20 mouse cellular contexts compared by ENCODE assay signal in genomic region chr9:88049270-88049669, GRCm38 (mm10).
DNase-seq lines count a peak whose midpoint lies in the region; ATAC-seq lines count a peak whose summit lies in the region.
"Had no signal": no experiment of that assay in that cellular context is flagged by ENCODE, and none has a peak within 500 bp of the region (broad histone marks: within the 10 kb centered on the region; RNA-seq: fewer than 3 reads in every experiment).

No protein-coding gene starts in this region.

- no peak for DNase-seq in midbrain, embryonic 10.5 days (ENCODE audit: low spot score)
- DNase-seq in frontal cortex, postnatal 14 days (ENCODE audit: low spot score in 2 of 2) = no peak
- DNase-seq in left cerebral cortex, postnatal 14 days (ENCODE audit: low spot score in 2 of 2) = no peak
- no peak for DNase-seq in cerebellum, adult 9-11 months
- DNase-seq: B cell, adult 2 months; cerebellum, adult 11 months; cerebellum, postnatal 36 days; gastrocnemius, adult 2 months; heart, adult 2 months; heart, postnatal 10 days; kidney, adult 8-10 months; kidney, postnatal 36 days; left cerebral cortex, postnatal 4 days; liver, postnatal 0 days; spleen, adult 18-20 months had no signal

- WGBS in midbrain, embryonic 15.5 days = 59% methylated on average over 13 of the region's 13 CpGs
- WGBS in midbrain, embryonic 10.5 days = 73% methylated on average over 13 of the region's 13 CpGs
- WGBS in forebrain, embryonic 13.5 days = 16% methylated on average over 13 of the region's 13 CpGs
- WGBS in limb, embryonic 12.5 days = 14% methylated on average over 13 of the region's 13 CpGs

- H3K9me3 ChIP-seq in midbrain, embryonic 15.5 days = no peaks in the 10 kb centered on the region
- H3K9me3 ChIP-seq in midbrain, embryonic 10.5 days (replicated peaks) = no peaks in the 10 kb centered on the region
- H3K9me3 ChIP-seq in forebrain, embryonic 13.5 days (replicated peaks) = no peaks in the 10 kb centered on the region
- H3K9me3 ChIP-seq in limb, embryonic 12.5 days = no peaks in the 10 kb centered on the region
- H3K9me3 ChIP-seq: hindbrain, embryonic 15.5 days; stomach, embryonic 15.5 days had no signal

- H3K4me3 ChIP-seq in midbrain, embryonic 15.5 days = no peak overlapping the region
- H3K4me3 ChIP-seq in midbrain, embryonic 10.5 days = no peak overlapping the region
- no peak overlapping the region for H3K4me3 ChIP-seq in forebrain, embryonic 13.5 days
- 0 out of 2 replicates have a peak overlapping the region, but pooled peaks have one; percentile 9 for H3K4me3 ChIP-seq in limb, embryonic 12.5 days (replicated peaks)
- H3K4me3 ChIP-seq: gastrocnemius, adult 2 months; heart, adult 2 months; hindbrain, embryonic 15.5 days; stomach, embryonic 15.5 days had no signal

- intact Hi-C loops in left cerebral cortex, postnatal 14 days (cut with DNase I) = no loop called here

- no peak overlapping the region for H3K9ac ChIP-seq in midbrain, embryonic 15.5 days
- no peak overlapping the region for H3K9ac ChIP-seq in forebrain, embryonic 13.5 days
- no peak overlapping the region for H3K9ac ChIP-seq in limb, embryonic 12.5 days (replicated peaks)
- H3K9ac ChIP-seq: hindbrain, embryonic 15.5 days; liver, postnatal 0 days; stomach, embryonic 15.5 days had no signal

- H3K36me3 ChIP-seq in midbrain, embryonic 15.5 days (replicated peaks) = no peaks in the 10 kb centered on the region
- H3K36me3 ChIP-seq in midbrain, embryonic 10.5 days = no peaks in the 10 kb centered on the region
- no peaks in the 10 kb centered on the region for H3K36me3 ChIP-seq in forebrain, embryonic 13.5 days (ENCODE audit: poor library complexity, severe bottlenecking)
- no peaks in the 10 kb centered on the region for H3K36me3 ChIP-seq in limb, embryonic 12.5 days
- H3K36me3 ChIP-seq: hindbrain, embryonic 15.5 days; stomach, embryonic 15.5 days had no signal

- no peaks in the 10 kb centered on the region for H3K4me1 ChIP-seq in midbrain, embryonic 15.5 days
- H3K4me1 ChIP-seq in midbrain, embryonic 10.5 days = no peaks in the 10 kb centered on the region
- peaks cover 12% of the 10 kb centered on the region for H3K4me1 ChIP-seq in forebrain, embryonic 13.5 days
- H3K4me1 ChIP-seq in limb, embryonic 12.5 days (replicated peaks) = peaks cover 21% of the 10 kb centered on the region
- H3K4me1 ChIP-seq: hindbrain, embryonic 15.5 days; stomach, embryonic 15.5 days had no signal

- H3K4me2 ChIP-seq in midbrain, embryonic 15.5 days = no peak overlapping the region
- H3K4me2 ChIP-seq in forebrain, embryonic 13.5 days = peak overlapping the region; percentile 45
- peak overlapping the region; percentile 43 for H3K4me2 ChIP-seq in limb, embryonic 12.5 days
- H3K4me2 ChIP-seq: hindbrain, embryonic 15.5 days; stomach, embryonic 15.5 days had no signal

- H3K27me3 ChIP-seq in midbrain, embryonic 15.5 days (replicated peaks) = no peaks in the 10 kb centered on the region
- H3K27me3 ChIP-seq in midbrain, embryonic 10.5 days (ENCODE audit: low read depth, poor library complexity, severe bottlenecking) = no peaks in the 10 kb centered on the region
- H3K27me3 ChIP-seq in forebrain, embryonic 13.5 days = peaks cover 8% of the 10 kb centered on the region; the same call in 1 of the 2 replicates
- H3K27me3 ChIP-seq in limb, embryonic 12.5 days = no peaks in the 10 kb centered on the region
- H3K27me3 ChIP-seq: hindbrain, embryonic 15.5 days; stomach, embryonic 15.5 days had no signal

- ATAC-seq in midbrain, embryonic 15.5 days (replicated peaks) = peak; percentile 74; the same call in 1 of the 2 replicates
- ATAC-seq in forebrain, embryonic 13.5 days = peak; percentile 93
- no peak; the same call in 1 of the 2 replicates for ATAC-seq in limb, embryonic 12.5 days (ENCODE audit: insufficient number of reproducible peaks, insufficient read depth, low FRiP score, low TSS enrichment, low read depth)
- ATAC-seq: liver, postnatal 0 days had no signal

- H3K27ac ChIP-seq in midbrain, embryonic 15.5 days = no peak overlapping the region
- no peak overlapping the region for H3K27ac ChIP-seq in midbrain, embryonic 10.5 days (replicated peaks)
- no peak overlapping the region for H3K27ac ChIP-seq in forebrain, embryonic 13.5 days
- peak overlapping the region; percentile 53 for H3K27ac ChIP-seq in limb, embryonic 12.5 days
- H3K27ac ChIP-seq: gastrocnemius, adult 2 months; heart, adult 2 months; hindbrain, embryonic 15.5 days; stomach, embryonic 15.5 days had no signal
